Mouse (Mus musculus): ENCODE measurements around the gene Rnf167. TPM values are rescaled to one million over a fixed set of nuclear protein-coding genes. Genes with fewer than 3 reads are reported as not detected.

Gene Rnf167
- polyA plus RNA-seq, 1 experiment from 2014 or later: 113 TPM

GRCm38 (mm10) chr11:70656964-70657363, 9.9 kb downstream of the Rnf167 start, which contains the start of gene Eno3:
Gene Eno3, plus strand, starts transcription at chr11:70657202.
- H3K27me3 ChIP-seq (ENCODE audit: insufficient read depth, low read length): no peaks in the 10 kb centered on the region
- ATAC-seq (replicated peaks; ENCODE audit: low FRiP score, low read depth) (no peak), DNase-seq (ENCODE audit: low spot score) (no peak)
- H3K9me3 ChIP-seq (replicated peaks; ENCODE audit: low read length): no peaks in the 10 kb centered on the region
- WGBS: 30% methylated on average over 3 of the region's 3 CpGs
- H3K4me2 ChIP-seq (ENCODE audit: low read length): peak within 1 kb of the TSS; percentile 90
- TF ChIP-seq CTCF (IDR thresholded peaks at IDR 0.05; ENCODE audit: low read depth): no peak
- H3K36me3 ChIP-seq (ENCODE audit: insufficient read depth, low read length): peaks cover 9% of the 10 kb centered on the region; the same call in 1 of the 2 replicates
- H3K27ac ChIP-seq: peak within 1 kb of the TSS; percentile 99
- peaks cover 27% of the 10 kb centered on the region for H3K4me1 ChIP-seq (replicated peaks; ENCODE audit: insufficient read depth, low read length)
- H3K9ac ChIP-seq (ENCODE audit: low read depth, low read length): peak within 1 kb of the TSS; percentile 98
- H3K4me3 ChIP-seq (replicated peaks; ENCODE audit: low read depth, low read length): peak within 1 kb of the TSS; percentile 91

DNA sequence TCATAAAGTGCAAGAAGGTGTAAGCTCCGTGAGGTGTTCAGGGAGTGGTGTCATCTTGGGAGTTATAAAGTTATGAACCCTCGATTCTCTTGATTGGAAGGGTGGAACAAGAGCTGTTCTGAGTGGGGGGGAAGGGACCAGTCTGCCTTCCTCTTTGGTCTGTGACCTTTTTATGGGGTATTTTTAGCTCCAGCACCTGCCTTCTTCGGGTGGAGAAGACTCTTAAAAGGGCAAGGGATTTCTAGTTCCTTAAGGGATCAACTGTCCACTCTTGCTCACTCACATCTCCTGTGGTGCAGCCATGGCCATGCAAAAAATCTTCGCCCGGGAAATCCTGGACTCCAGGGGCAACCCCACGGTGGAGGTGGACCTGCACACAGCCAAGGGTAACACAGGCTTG, 10.5 kb downstream of the Rnf167 start:
- Histone ChIP-seq H3K9ac (ENCODE audit: low read depth, low read length) (no peak overlapping the region), H3K27me3 (ENCODE audit: insufficient read depth, low read length) (no peaks in the 10 kb centered on the region), H3K4me3 (replicated peaks; ENCODE audit: low read depth, low read length) (no peak overlapping the region), H3K27ac (no peak overlapping the region), H3K36me3 (ENCODE audit: insufficient read depth, low read length) (peaks cover 10% of the 10 kb centered on the region; the same call in 1 of the 2 replicates), H3K4me2 (ENCODE audit: low read length) (0 out of 2 replicates have a peak overlapping the region, but pooled peaks have one; percentile 14), H3K9me3 (replicated peaks; ENCODE audit: low read length) (no peaks in the 10 kb centered on the region), H3K4me1 (replicated peaks; ENCODE audit: insufficient read depth, low read length) (peaks cover 22% of the 10 kb centered on the region)
- DNase-seq (ENCODE audit: low spot score) (no peak), ATAC-seq (replicated peaks; ENCODE audit: low FRiP score, low read depth) (no peak)
- 34% methylated on average over 6 of the region's 6 CpGs for WGBS
- TF ChIP-seq CTCF (IDR thresholded peaks at IDR 0.05; ENCODE audit: low read depth): no peak

- WGBS: 40% methylated on average over 9 of the region's 9 CpGs
- Histone ChIP-seq H3K36me3 (ENCODE audit: insufficient read depth, low read length) (peaks cover 12% of the 10 kb centered on the region), H3K9me3 (replicated peaks; ENCODE audit: low read length) (no peaks in the 10 kb centered on the region), H3K27me3 (ENCODE audit: insufficient read depth, low read length) (no peaks in the 10 kb centered on the region), H3K4me2 (ENCODE audit: low read length) (no peak overlapping the region), H3K9ac (ENCODE audit: low read depth, low read length) (no peak overlapping the region), H3K27ac (no peak overlapping the region), H3K4me1 (replicated peaks; ENCODE audit: insufficient read depth, low read length) (peaks cover 17% of the 10 kb centered on the region), H3K4me3 (replicated peaks; ENCODE audit: low read depth, low read length) (no peak overlapping the region)
- ATAC-seq (replicated peaks; ENCODE audit: low FRiP score, low read depth) (no peak), DNase-seq (ENCODE audit: low spot score) (no peak)
- TF ChIP-seq CTCF (IDR thresholded peaks at IDR 0.05; ENCODE audit: low read depth): no peak
Observed at GRCm38 (mm10) chr11:70657991-70658390, 11.0 kb downstream of the Rnf167 start.

DNA sequence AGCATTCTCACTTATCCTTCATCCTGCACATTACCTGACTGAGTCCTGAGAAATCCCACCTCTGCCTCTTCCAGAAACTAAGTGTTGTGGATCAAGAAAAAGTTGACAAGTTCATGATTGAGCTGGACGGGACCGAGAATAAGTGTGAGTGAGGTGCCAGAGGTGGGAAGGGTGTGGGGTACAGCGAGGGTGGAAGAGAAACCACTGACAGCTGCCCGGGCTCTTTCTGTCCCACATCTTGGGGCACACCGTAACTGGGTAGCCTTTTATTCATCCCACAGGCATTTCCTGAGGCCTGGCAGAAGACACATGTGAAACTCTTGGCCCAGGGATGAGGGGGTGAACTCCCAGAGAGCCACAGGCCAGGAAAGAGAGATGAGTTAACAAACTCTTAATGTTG, 11.5 kb downstream of the Rnf167 start:
- no peak for DNase-seq (ENCODE audit: low spot score)
- 86% methylated on average over 5 of the region's 5 CpGs for WGBS
- Histone ChIP-seq H3K9me3 (replicated peaks; ENCODE audit: low read length) (no peaks in the 10 kb centered on the region), H3K27ac (no peak overlapping the region), H3K36me3 (ENCODE audit: insufficient read depth, low read length) (peaks cover 17% of the 10 kb centered on the region), H3K9ac (ENCODE audit: low read depth, low read length) (no peak overlapping the region), H3K4me3 (replicated peaks; ENCODE audit: low read depth, low read length) (no peak overlapping the region), H3K27me3 (ENCODE audit: insufficient read depth, low read length) (no peaks in the 10 kb centered on the region), H3K4me2 (ENCODE audit: low read length) (no peak overlapping the region), H3K4me1 (replicated peaks; ENCODE audit: insufficient read depth, low read length) (peaks cover 17% of the 10 kb centered on the region)
- TF ChIP-seq CTCF (IDR thresholded peaks at IDR 0.05; ENCODE audit: low read depth): no peak
- no peak for ATAC-seq (replicated peaks; ENCODE audit: low FRiP score, low read depth)

DNA sequence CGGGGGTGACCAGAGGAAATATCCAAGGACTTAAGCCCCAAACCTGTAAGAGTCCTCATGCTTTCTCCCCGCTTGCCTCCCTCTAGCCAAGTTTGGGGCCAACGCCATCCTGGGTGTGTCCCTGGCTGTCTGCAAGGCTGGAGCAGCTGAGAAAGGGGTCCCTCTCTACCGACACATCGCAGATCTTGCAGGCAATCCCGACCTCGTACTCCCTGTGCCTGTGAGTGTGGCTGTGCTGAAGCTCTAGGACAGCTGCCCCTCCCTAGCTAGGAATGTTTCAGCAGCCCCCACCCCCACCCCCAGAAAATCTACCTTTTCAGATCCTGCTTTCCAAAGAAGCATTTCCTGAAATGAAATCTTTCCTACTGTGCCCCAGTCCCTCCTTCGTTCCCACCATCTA, 11.9 kb downstream of the Rnf167 start:
- ATAC-seq (replicated peaks; ENCODE audit: low FRiP score, low read depth): no peak
- H3K27ac ChIP-seq: no peak overlapping the region

GRCm38 (mm10) chr11:70660571-70660970, 13.5 kb downstream of the Rnf167 start:
- Histone ChIP-seq H3K27me3 (ENCODE audit: insufficient read depth, low read length) (no peaks in the 10 kb centered on the region), H3K27ac (no peak overlapping the region), H3K4me2 (ENCODE audit: low read length) (no peak overlapping the region), H3K9ac (ENCODE audit: low read depth, low read length) (no peak overlapping the region), H3K36me3 (ENCODE audit: insufficient read depth, low read length) (peaks cover 37% of the 10 kb centered on the region), H3K9me3 (replicated peaks; ENCODE audit: low read length) (no peaks in the 10 kb centered on the region), H3K4me1 (replicated peaks; ENCODE audit: insufficient read depth, low read length) (peaks cover 15% of the 10 kb centered on the region), H3K4me3 (replicated peaks; ENCODE audit: low read depth, low read length) (no peak overlapping the region)
- DNase-seq (ENCODE audit: low spot score) (no peak), ATAC-seq (replicated peaks; ENCODE audit: low FRiP score, low read depth) (no peak)
- 81% methylated on average over 8 of the region's 8 CpGs for WGBS
- TF ChIP-seq CTCF (IDR thresholded peaks at IDR 0.05; ENCODE audit: low read depth): no peak

More for the DNA sequence above, 11.9 kb downstream of the Rnf167 start:
- no peak overlapping the region for H3K9ac ChIP-seq (ENCODE audit: low read depth, low read length)
- no peak overlapping the region for H3K4me2 ChIP-seq (ENCODE audit: low read length)
- H3K4me1 ChIP-seq (replicated peaks; ENCODE audit: insufficient read depth, low read length): peaks cover 17% of the 10 kb centered on the region
- peaks cover 21% of the 10 kb centered on the region for H3K36me3 ChIP-seq (ENCODE audit: insufficient read depth, low read length)
- H3K9me3 ChIP-seq (replicated peaks; ENCODE audit: low read length): no peaks in the 10 kb centered on the region
- no peak for DNase-seq (ENCODE audit: low spot score)
- no peak for TF ChIP-seq CTCF (IDR thresholded peaks at IDR 0.05; ENCODE audit: low read depth)
- WGBS: 79% methylated on average over 8 of the region's 8 CpGs
- no peaks in the 10 kb centered on the region for H3K27me3 ChIP-seq (ENCODE audit: insufficient read depth, low read length)
- H3K4me3 ChIP-seq (replicated peaks; ENCODE audit: low read depth, low read length): no peak overlapping the region

GRCm38 (mm10) chr11:70663101-70663500, 16.1 kb downstream of the Rnf167 start:
- H3K4me1 ChIP-seq (replicated peaks; ENCODE audit: insufficient read depth, low read length): peaks cover 7% of the 10 kb centered on the region
- peaks cover 37% of the 10 kb centered on the region for H3K36me3 ChIP-seq (ENCODE audit: insufficient read depth, low read length)
- no peaks in the 10 kb centered on the region for H3K9me3 ChIP-seq (replicated peaks; ENCODE audit: low read length)
- no peak overlapping the region for H3K4me2 ChIP-seq (ENCODE audit: low read length)
- H3K9ac ChIP-seq (ENCODE audit: low read depth, low read length): no peak overlapping the region
- WGBS: 89% methylated on average over 8 of the region's 8 CpGs
- TF ChIP-seq CTCF (IDR thresholded peaks at IDR 0.05; ENCODE audit: low read depth): no peak
- no peak for ATAC-seq (replicated peaks; ENCODE audit: low FRiP score, low read depth)
- H3K4me3 ChIP-seq (replicated peaks; ENCODE audit: low read depth, low read length): no peak overlapping the region
- H3K27me3 ChIP-seq (ENCODE audit: insufficient read depth, low read length): no peaks in the 10 kb centered on the region
- DNase-seq (ENCODE audit: low spot score): no peak
- no peak overlapping the region for H3K27ac ChIP-seq

Measured in kidney, postnatal 0 days (tissue).